Mouse (Mus musculus): Measurements from ENCODE around the gene R3hdm2.

DNA sequence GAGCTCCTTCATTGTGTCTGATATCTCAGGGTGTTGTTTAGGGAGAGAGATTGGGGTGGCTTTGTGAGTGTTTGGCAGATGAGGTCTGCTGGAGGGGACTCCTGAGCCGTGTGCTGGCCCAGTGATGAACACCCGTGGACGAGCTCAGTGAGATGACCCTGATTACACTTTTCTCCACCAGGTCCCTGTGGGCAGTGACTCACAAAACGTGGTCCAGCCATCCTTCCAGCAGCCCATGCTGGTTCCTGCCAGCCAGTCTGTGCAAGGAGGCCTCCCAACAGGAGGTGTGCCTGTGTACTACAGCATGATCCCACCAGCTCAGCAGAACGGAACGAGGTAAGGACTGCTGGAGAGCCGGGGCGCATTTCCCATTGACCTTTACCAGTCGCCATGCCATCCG lies 105.1 kb downstream of the R3hdm2 start:
- TF ChIP-seq CTCF (IDR thresholded peaks at IDR 0.05; ENCODE audit: borderline replicate concordance, control insufficient read depth, extremely low read depth, insufficient read depth, low read length, poor library complexity) (no peak), POLR2A (IDR thresholded peaks at IDR 0.05; ENCODE audit: control insufficient read depth, extremely low read depth, insufficient read depth, low read length, poor library complexity) (no peak)

All from thymus, adult 2 months (tissue).